Mouse (Mus musculus): Measurements from ENCODE around the gene Hist1h3c.
"Not testable (repeated sequence)": the region's sequence is repeated elsewhere in the genome, so short reads cannot be mapped to it uniquely, and the experiment has no call there.

DNA sequence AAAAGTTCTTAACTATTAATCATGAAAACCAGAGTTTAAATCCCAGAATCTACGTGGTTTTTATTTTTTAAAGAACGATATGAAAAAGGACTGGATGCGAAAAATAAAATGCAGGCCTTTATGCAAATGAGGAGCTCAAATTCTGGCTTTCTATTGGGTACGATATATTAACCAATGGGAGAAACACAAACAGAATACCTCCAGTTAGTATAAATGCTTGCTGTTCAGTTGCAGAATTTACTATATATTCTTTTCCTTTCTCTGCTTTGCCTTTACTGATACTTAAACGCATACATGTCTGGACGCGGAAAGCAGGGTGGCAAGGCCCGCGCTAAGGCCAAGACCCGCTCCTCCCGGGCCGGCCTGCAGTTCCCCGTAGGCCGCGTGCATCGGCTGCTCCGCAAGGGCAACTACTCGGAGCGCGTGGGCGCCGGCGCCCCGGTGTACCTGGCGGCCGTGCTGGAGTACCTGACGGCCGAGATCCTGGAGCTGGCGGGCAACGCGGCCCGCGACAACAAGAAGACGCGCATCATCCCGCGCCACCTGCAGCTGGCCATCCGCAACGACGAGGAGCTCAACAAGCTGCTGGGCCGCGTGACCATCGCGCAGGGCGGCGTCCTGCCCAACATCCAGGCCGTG is 5.6 kb upstream of the Hist1h3c start, which contains the start of gene Hist1h2ab:
- TF ChIP-seq EP300 (IDR thresholded peaks at IDR 0.05; ENCODE audit: low read depth): peak; percentile 74
- TF ChIP-seq CTCF (IDR thresholded peaks at IDR 0.05; ENCODE audit: low read depth): not testable (repeated sequence)
